Mouse (Mus musculus): Measurements from ENCODE around the gene Neu3.

DNA sequence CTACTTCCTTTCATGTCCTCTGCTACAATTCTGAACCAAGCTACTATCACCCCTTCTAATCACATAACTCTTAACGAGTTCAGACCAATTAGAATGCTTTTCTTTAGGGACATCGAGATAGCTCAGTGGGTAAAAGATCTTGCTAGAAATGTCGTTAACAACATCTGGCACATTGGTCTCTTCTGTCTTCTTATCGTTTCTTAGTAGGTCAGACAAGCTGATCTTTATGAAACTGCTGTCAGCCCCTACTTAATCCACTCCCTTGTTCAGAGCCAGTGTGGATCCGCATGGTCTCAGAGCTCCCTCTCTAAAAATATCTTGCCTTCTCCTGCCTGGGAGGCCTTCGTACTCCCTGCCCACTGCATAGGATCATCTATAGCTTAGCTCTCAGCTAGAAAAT, 45.7 kb upstream of the Neu3 start:
- TF ChIP-seq CTCF (IDR thresholded peaks at IDR 0.05; ENCODE audit: low read depth) = no peak
- no peak for TF ChIP-seq EP300 (IDR thresholded peaks at IDR 0.05; ENCODE audit: low read depth)

Measured in liver, postnatal 0 days (tissue).